Mouse (Mus musculus): ENCODE measurements around the gene Zbtb20.

- TF ChIP-seq POLR2A (IDR thresholded peaks at IDR 0.05; ENCODE audit: insufficient read depth, low read depth, low read length), result no peak
- TF ChIP-seq EP300 (IDR thresholded peaks at IDR 0.05; ENCODE audit: insufficient read depth, low read depth, low read length), result no peak
Measured at GRCm38 (mm10) chr16:43286783-43287383, 411.2 kb downstream of the Zbtb20 start.

All from heart, adult 2 months (tissue).